ENCODE assay signal across 11 mouse cellular contexts in genomic region chr5:132114561-132115301, GRCm38 (mm10).
DNase-seq lines count a peak whose midpoint lies in the region; ATAC-seq and TF ChIP-seq lines count a peak whose summit lies in the region.
"Had no signal": no experiment of that assay in that cellular context is flagged by ENCODE, and none has a peak within 500 bp of the region (broad histone marks: within the 10 kb centered on the region; RNA-seq: fewer than 3 reads in every experiment).

No protein-coding gene starts in this region.

- ATAC-seq in forebrain, embryonic 14.5 days, result no peak
- no peak for ATAC-seq in forebrain, embryonic 13.5 days
- ATAC-seq: midbrain, embryonic 13.5 days had no signal

- H3K4me3 ChIP-seq in forebrain, embryonic 14.5 days (ENCODE audit: low read depth, low read length), result no peak overlapping the region
- no peak overlapping the region for H3K4me3 ChIP-seq in forebrain, embryonic 13.5 days
- no peak overlapping the region for H3K4me3 ChIP-seq in layer of hippocampus, adult 2 months
- no peak overlapping the region for H3K4me3 ChIP-seq in testis, adult 2 months (ENCODE audit: control insufficient read depth, low read depth, low read length)
- H3K4me3 ChIP-seq: midbrain, embryonic 13.5 days had no signal

- WGBS in forebrain, embryonic 14.5 days, result 68% methylated on average over 8 of the region's 8 CpGs
- WGBS in forebrain, embryonic 13.5 days, result 74% methylated on average over 8 of the region's 8 CpGs

- peak; percentile 67 for TF ChIP-seq CTCF in layer of hippocampus, adult 2 months (conservative IDR thresholded peaks at IDR 0.05)
- TF ChIP-seq CTCF in testis, adult 2 months (IDR thresholded peaks at IDR 0.05; ENCODE audit: control insufficient read depth, insufficient read depth, insufficient replicate concordance, low read depth, low read length), result peak; percentile 25; the same call in 1 of the 2 replicates

- H3K36me3 ChIP-seq in forebrain, embryonic 14.5 days (ENCODE audit: control insufficient read depth, insufficient read depth, low read length), result no peaks in the 10 kb centered on the region
- H3K36me3 ChIP-seq in forebrain, embryonic 13.5 days (ENCODE audit: poor library complexity, severe bottlenecking), result no peaks in the 10 kb centered on the region
- no peaks in the 10 kb centered on the region for H3K36me3 ChIP-seq in testis, adult 2 months (ENCODE audit: control insufficient read depth, insufficient read depth, low read length)
- H3K36me3 ChIP-seq: midbrain, embryonic 13.5 days had no signal

- no peaks in the 10 kb centered on the region for H3K9me3 ChIP-seq in forebrain, embryonic 14.5 days (replicated peaks; ENCODE audit: control insufficient read depth, low read length)
- no peaks in the 10 kb centered on the region for H3K9me3 ChIP-seq in forebrain, embryonic 13.5 days (replicated peaks)
- H3K9me3 ChIP-seq: midbrain, embryonic 13.5 days had no signal

- peak; percentile 13 for DNase-seq in forebrain, embryonic 14.5 days (ENCODE audit: low spot score)
- DNase-seq in layer of hippocampus, adult 2 months (ENCODE audit: low spot score in 2 of 2), result no peak
- DNase-seq in layer of hippocampus, adult 8-10 months (ENCODE audit: low spot score in 2 of 2), result no peak
- DNase-seq in testis, postnatal 10 days (ENCODE audit: low spot score), result no peak
- no peak for DNase-seq in cerebellum, adult 8-10 months
- DNase-seq in spleen, adult 18-20 months, result no peak
- DNase-seq: layer of hippocampus, adult 9-11 months; thymus, adult 18-20 months had no signal

- no peak overlapping the region for H3K27ac ChIP-seq in forebrain, embryonic 14.5 days (ENCODE audit: low read depth, low read length)
- H3K27ac ChIP-seq in forebrain, embryonic 13.5 days, result no peak overlapping the region
- no peak overlapping the region for H3K27ac ChIP-seq in layer of hippocampus, adult 2 months
- H3K27ac ChIP-seq in testis, adult 2 months (ENCODE audit: control insufficient read depth, insufficient read depth, low read depth, low read length), result no peak overlapping the region
- H3K27ac ChIP-seq: midbrain, embryonic 13.5 days had no signal

- H3K4me2 ChIP-seq in forebrain, embryonic 14.5 days (ENCODE audit: low read length), result no peak overlapping the region
- H3K4me2 ChIP-seq in forebrain, embryonic 13.5 days, result no peak overlapping the region
- H3K4me2 ChIP-seq: midbrain, embryonic 13.5 days had no signal

- no peak overlapping the region for H3K9ac ChIP-seq in forebrain, embryonic 14.5 days (ENCODE audit: low read length)
- no peak overlapping the region for H3K9ac ChIP-seq in forebrain, embryonic 13.5 days
- H3K9ac ChIP-seq: midbrain, embryonic 13.5 days had no signal

- no peak for TF ChIP-seq POLR2A in testis, adult 2 months (IDR thresholded peaks at IDR 0.05; ENCODE audit: control insufficient read depth, low read depth, low read length)

- H3K27me3 ChIP-seq in forebrain, embryonic 14.5 days (replicated peaks; ENCODE audit: control insufficient read depth, insufficient read depth, low read length), result no peaks in the 10 kb centered on the region
- no peaks in the 10 kb centered on the region for H3K27me3 ChIP-seq in forebrain, embryonic 13.5 days
- no peaks in the 10 kb centered on the region for H3K27me3 ChIP-seq in testis, adult 2 months (ENCODE audit: control insufficient read depth, insufficient read depth, low read length)
- H3K27me3 ChIP-seq: midbrain, embryonic 13.5 days had no signal

- no peaks in the 10 kb centered on the region for H3K4me1 ChIP-seq in forebrain, embryonic 14.5 days (ENCODE audit: control insufficient read depth, insufficient read depth, low read length)
- H3K4me1 ChIP-seq in forebrain, embryonic 13.5 days, result peaks cover 11% of the 10 kb centered on the region
- no peaks in the 10 kb centered on the region for H3K4me1 ChIP-seq in testis, adult 2 months (ENCODE audit: control insufficient read depth, insufficient read depth, low read length)
